Mouse (Mus musculus): ENCODE data around the gene Mrpl14.

DNA sequence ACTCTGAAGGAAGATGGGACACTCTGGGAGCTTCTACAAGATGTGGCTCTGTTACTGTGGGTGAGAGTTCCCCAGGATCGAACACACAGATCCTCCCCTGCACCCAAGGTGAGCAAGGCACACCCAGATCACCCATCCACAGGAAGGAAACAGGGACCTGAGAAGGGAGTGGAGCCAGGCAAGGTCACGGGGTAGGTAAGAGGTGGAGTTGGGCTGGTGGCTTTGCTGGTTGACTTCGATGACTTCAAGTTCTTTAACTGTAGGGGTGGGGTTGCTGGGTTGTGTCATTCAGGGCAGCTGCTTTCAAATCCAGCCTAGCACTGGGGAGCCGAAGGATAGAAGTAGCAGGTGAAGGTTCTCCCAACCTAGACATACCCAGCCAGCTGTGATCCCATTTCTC lies 3.3 kb upstream of the Mrpl14 start:
- no peak for TF ChIP-seq CTCF (IDR thresholded peaks at IDR 0.05; ENCODE audit: low read depth)
- TF ChIP-seq EP300 (IDR thresholded peaks at IDR 0.05; ENCODE audit: low read depth): no peak
